Mouse (Mus musculus): ENCODE measurements at regions not wholly inside any gene's neighbourhood (a gene's known extent, or its start where the extent isn't known, plus 50 kb on each side); places are given as distances from the start of the nearest gene placed in this dataset.
A peak's percentile ranks its signal among the peaks of the same experiment; 100 is the strongest.
"Not testable (repeated sequence)": the region's sequence is repeated elsewhere in the genome, so short reads cannot be mapped to it uniquely, and the experiment has no call there.

GRCm38 (mm10) chr1:181262496-181262895, 50.7 kb upstream of the Wdr26 start:
- no peak for DNase-seq (ENCODE audit: low spot score)

- no peak for DNase-seq (ENCODE audit: low spot score)
Measured at GRCm38 (mm10) chr1:181263216-181263615, 51.4 kb upstream of the Wdr26 start.

- DNase-seq (ENCODE audit: low spot score), result not testable (repeated sequence)
Measured at GRCm38 (mm10) chr1:181270469-181270868, 58.7 kb upstream of the Wdr26 start.

GRCm38 (mm10) chr1:181271164-181271563, 59.4 kb upstream of the Wdr26 start:
- no peak for DNase-seq (ENCODE audit: low spot score)

GRCm38 (mm10) chr1:181271821-181272220, 60.0 kb upstream of the Wdr26 start:
- DNase-seq (ENCODE audit: low spot score), result no peak

- DNase-seq (ENCODE audit: low spot score), result peak; percentile 84
Measured at GRCm38 (mm10) chr1:181272622-181273296, 61.0 kb upstream of the Wdr26 start.

GRCm38 (mm10) chr1:181273540-181274204, 61.9 kb upstream of the Wdr26 start:
- DNase-seq (ENCODE audit: low spot score), result no peak

- DNase-seq (ENCODE audit: low spot score), result no peak
Measured at GRCm38 (mm10) chr1:181280826-181281225, 69.0 kb upstream of the Wdr26 start.

GRCm38 (mm10) chr1:181282986-181283385, 69.4 kb upstream of the Cnih3 start:
- not testable (repeated sequence) for DNase-seq (ENCODE audit: low spot score)

- not testable (repeated sequence) for DNase-seq (ENCODE audit: low spot score)
Measured at GRCm38 (mm10) chr1:181283539-181283938, 68.9 kb upstream of the Cnih3 start.

- no peak for DNase-seq (ENCODE audit: low spot score)
Measured at GRCm38 (mm10) chr1:181284301-181285197, 67.9 kb upstream of the Cnih3 start.

- DNase-seq (ENCODE audit: low spot score), result no peak
Measured at GRCm38 (mm10) chr1:181285600-181285999, 66.8 kb upstream of the Cnih3 start.

GRCm38 (mm10) chr1:181286146-181286545, 66.3 kb upstream of the Cnih3 start:
- DNase-seq (ENCODE audit: low spot score), result no peak

- DNase-seq (ENCODE audit: low spot score), result no peak
Measured at GRCm38 (mm10) chr1:181287166-181287565, 65.3 kb upstream of the Cnih3 start.

- DNase-seq (ENCODE audit: low spot score), result no peak
Measured at GRCm38 (mm10) chr1:181289385-181290035, 62.9 kb upstream of the Cnih3 start.

- DNase-seq (ENCODE audit: low spot score), result no peak
Measured at GRCm38 (mm10) chr1:181291202-181291601, 61.2 kb upstream of the Cnih3 start.

- DNase-seq (ENCODE audit: low spot score), result no peak
Measured at GRCm38 (mm10) chr1:181291966-181292365, 60.5 kb upstream of the Cnih3 start.

GRCm38 (mm10) chr1:181293079-181293865, 59.2 kb upstream of the Cnih3 start:
- no peak for DNase-seq (ENCODE audit: low spot score)

- no peak for DNase-seq (ENCODE audit: low spot score)
Measured at GRCm38 (mm10) chr1:181295651-181296050, 56.8 kb upstream of the Cnih3 start.

- DNase-seq (ENCODE audit: low spot score), result no peak
Measured at GRCm38 (mm10) chr1:181298063-181298462, 54.4 kb upstream of the Cnih3 start.

GRCm38 (mm10) chr1:181299075-181299665, 53.3 kb upstream of the Cnih3 start:
- no peak for DNase-seq (ENCODE audit: low spot score)
